Mouse (Mus musculus) midbrain, embryonic 15.5 days (tissue): ENCODE data around the gene Hemk1. TPM values are rescaled to one million over a fixed set of nuclear protein-coding genes. Genes with fewer than 3 reads are reported as not detected.

ENCODE experiments used
- ATAC-seq: fragments of 200-750 bp; cut with Nextera tagmentation; replicated peaks from 2 replicates; pipeline ENCODE4 v1.8.0; 2017; ENCODE audit warnings: moderate TSS enrichment
- H3K27ac ChIP-seq: fragments of 300-500 bp; sonication (generic); 2 replicates; pipeline ENCODE4 v1.5.1; 2015; ENCODE audit warnings: mild to moderate bottlenecking, inconsistent platforms
- H3K27me3 ChIP-seq: fragments of 300-500 bp; sonication (generic); replicated peaks from 2 replicates; pipeline ENCODE4 v1.6.1; 2015; ENCODE audit warnings: inconsistent platforms
- H3K36me3 ChIP-seq: fragments of 300-500 bp; sonication (generic); replicated peaks from 2 replicates; pipeline ENCODE4 v1.6.1; 2015; ENCODE audit warnings: inconsistent platforms
- H3K4me1 ChIP-seq: fragments of 300-500 bp; sonication (generic); 2 replicates; pipeline ENCODE4 v1.6.1; 2015; ENCODE audit warnings: inconsistent platforms
- H3K4me2 ChIP-seq: fragments of 300-500 bp; sonication (generic); 2 replicates; pipeline ENCODE4 v1.6.1; 2015; ENCODE audit warnings: inconsistent platforms, mild to moderate bottlenecking, moderate library complexity
- H3K4me3 ChIP-seq: fragments of 300-500 bp; sonication (generic); 2 replicates; pipeline ENCODE4 v1.5.1; 2015; ENCODE audit warnings: mild to moderate bottlenecking, inconsistent platforms
- H3K9ac ChIP-seq: fragments of 300-500 bp; sonication (generic); 2 replicates; pipeline ENCODE4 v1.6.1; 2015; ENCODE audit warnings: mild to moderate bottlenecking, inconsistent platforms
- H3K9me3 ChIP-seq: fragments of 300-500 bp; sonication (generic); 2 replicates; pipeline ENCODE4 v1.6.1; 2016; ENCODE audit warnings: inconsistent platforms
- whole genome bisulfite sequencing: fragments of 180-500 bp; shearing (Covaris S2); methylation state at CpG from one replicate; pipeline ENCODE4 v1.1.7; 2015; ENCODE audit warnings: mixed read lengths; 5-methylcytosine and 5-hydroxymethylcytosine counted together
- polyA plus RNA-seq: library from polyadenylated mRNA; unstranded; fragments of >200 nt; fragmentation: Nextera tagmentation; extraction: Ambion mirVana; gene quantifications from 2 replicates; pipeline ENCODE4 v1.2.1, GENCODE M21; 2015

The Hemk1 gene
- polyA plus RNA-seq, 1 experiment from 2014 or later: 20.1 TPM

DNA sequence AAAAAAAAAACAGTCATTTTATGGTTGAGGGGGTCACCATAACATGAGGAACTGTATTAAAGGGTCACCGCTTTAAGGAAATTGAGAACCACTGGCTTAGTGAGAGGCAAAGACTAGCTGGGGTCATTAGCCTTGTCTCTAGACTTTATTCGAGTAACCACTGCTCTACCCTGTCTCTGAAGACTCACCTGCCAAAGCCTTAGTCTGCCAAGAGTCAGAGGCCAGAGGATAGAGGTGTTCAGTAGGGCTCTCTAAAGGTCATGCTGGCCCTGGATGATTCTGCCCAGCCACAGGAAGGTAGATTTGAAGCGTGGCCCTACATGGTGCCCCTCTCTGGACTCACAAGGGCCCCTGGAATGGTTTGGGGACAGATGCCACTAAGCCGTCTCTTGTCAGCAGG is 33.1 kb downstream of the Hemk1 start:
- Histone ChIP-seq H3K4me1 (no peaks in the 10 kb centered on the region), H3K27ac (no peak overlapping the region), H3K4me2 (no peak overlapping the region), H3K9me3 (no peaks in the 10 kb centered on the region), H3K27me3 (no peaks in the 10 kb centered on the region), H3K36me3 (no peaks in the 10 kb centered on the region), H3K4me3 (no peak overlapping the region), H3K9ac (no peak overlapping the region)
- 87% methylated on average over 4 of the region's 4 CpGs for WGBS
- no peak for ATAC-seq

DNA sequence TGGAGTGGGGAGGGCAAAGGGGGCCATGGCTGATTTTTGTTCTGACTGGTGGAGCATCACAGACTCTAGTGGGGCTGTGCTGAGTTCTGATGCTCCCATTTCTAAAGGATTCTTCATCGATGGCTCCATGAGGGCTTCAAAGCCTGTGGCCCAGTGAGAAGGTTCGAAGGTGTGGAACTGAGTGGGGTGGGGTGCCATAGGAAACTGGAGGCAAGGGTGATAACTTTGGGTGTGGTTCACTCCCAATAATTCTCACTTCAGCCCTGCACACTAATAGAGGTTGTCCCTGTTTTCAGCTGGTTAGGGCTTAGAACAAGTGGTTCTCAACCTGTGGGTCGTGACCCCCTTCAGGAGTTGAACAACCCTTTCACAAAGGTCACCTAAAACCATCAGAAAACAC is 33.8 kb downstream of the Hemk1 start:
- 95% methylated on average over 3 of the region's 3 CpGs for WGBS
- no peaks in the 10 kb centered on the region for H3K27me3 ChIP-seq
- H3K27ac ChIP-seq: no peak overlapping the region
- no peaks in the 10 kb centered on the region for H3K9me3 ChIP-seq
- ATAC-seq: no peak
- no peak overlapping the region for H3K4me2 ChIP-seq
- no peak overlapping the region for H3K9ac ChIP-seq
- no peak overlapping the region for H3K4me3 ChIP-seq
- H3K36me3 ChIP-seq: no peaks in the 10 kb centered on the region
- H3K4me1 ChIP-seq: no peaks in the 10 kb centered on the region

DNA sequence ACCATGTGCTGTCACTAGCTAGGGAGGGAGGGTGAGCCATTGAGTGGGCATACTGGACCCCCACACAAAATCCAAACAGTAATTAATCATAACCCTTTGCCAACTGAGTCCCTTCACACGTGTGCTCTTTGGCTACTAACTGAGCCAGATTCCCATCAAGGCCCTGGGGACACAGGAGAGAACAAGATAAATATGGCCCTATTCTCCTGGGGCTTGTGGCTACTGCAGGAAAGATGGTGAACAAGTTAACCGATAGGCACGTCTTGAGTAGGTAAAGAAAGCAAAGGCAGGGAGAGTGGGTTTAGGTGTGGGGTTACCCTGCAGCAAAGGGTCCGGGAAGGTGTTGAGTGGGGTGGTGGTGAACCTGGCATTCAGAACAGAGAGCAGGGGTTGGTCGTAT is 34.2 kb downstream of the Hemk1 start:
- no peak overlapping the region for H3K4me3 ChIP-seq
- no peak overlapping the region for H3K4me2 ChIP-seq
- H3K27me3 ChIP-seq: no peaks in the 10 kb centered on the region
- no peaks in the 10 kb centered on the region for H3K36me3 ChIP-seq
- no peak overlapping the region for H3K9ac ChIP-seq
- 86% methylated on average over 5 of the region's 5 CpGs for WGBS
- no peak for ATAC-seq
- H3K4me1 ChIP-seq: peaks cover under 1% of the 10 kb centered on the region; the same call in 1 of the 2 replicates
- H3K9me3 ChIP-seq: no peaks in the 10 kb centered on the region
- no peak overlapping the region for H3K27ac ChIP-seq

DNA sequence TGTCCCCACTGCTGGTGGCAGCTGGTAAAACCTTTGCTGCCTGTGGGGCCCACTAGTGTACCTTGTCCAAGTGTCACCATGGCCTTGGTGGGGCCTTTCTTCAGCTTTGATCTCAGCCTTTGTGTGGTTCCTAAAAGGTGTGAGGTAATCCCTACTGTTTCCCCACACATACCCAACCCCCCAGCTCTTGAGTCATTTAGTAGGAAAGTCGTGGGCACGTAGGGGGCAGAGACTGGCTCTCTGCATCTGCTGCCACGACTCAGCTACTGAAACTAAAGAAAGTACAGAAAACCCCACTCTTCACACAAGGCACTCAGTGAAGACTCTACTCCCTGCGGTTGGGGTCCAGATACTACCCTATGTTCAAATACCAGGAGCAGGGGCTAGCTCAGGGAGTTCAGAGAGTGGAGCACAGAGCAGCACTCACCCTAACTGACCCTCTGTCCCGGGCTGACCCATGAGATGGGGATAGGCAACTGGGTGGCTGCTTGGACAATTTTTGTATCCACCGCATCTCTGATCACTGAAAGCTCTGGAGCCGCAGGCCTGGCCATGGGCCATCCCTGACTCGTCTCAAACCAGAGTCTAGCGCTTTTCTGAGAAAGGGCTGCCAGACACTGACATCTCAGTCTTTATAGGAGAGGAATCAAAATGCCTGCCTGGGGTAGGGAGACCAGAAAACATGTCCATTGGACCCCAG is 34.9 kb downstream of the Hemk1 start:
- 87% methylated on average over 9 of the region's 9 CpGs for WGBS

GRCm38 (mm10) chr9:107302592-107302991 is 35.6 kb downstream of the Hemk1 start:
- Histone ChIP-seq H3K4me2 (no peak overlapping the region), H3K36me3 (no peaks in the 10 kb centered on the region), H3K27me3 (no peaks in the 10 kb centered on the region), H3K4me3 (no peak overlapping the region), H3K27ac (no peak overlapping the region), H3K4me1 (peaks cover 11% of the 10 kb centered on the region), H3K9ac (no peak overlapping the region), H3K9me3 (no peaks in the 10 kb centered on the region)
- ATAC-seq: no peak
- WGBS: 90% methylated on average over 7 of the region's 7 CpGs

More for the DNA sequence above, 34.9 kb downstream of the Hemk1 start:
- H3K9ac ChIP-seq: no peak overlapping the region
- H3K9me3 ChIP-seq: no peaks in the 10 kb centered on the region
- H3K4me1 ChIP-seq: peaks cover 6% of the 10 kb centered on the region; the same call in 1 of the 2 replicates
- no peak overlapping the region for H3K4me3 ChIP-seq
- no peaks in the 10 kb centered on the region for H3K36me3 ChIP-seq
- no peak for ATAC-seq
- no peak overlapping the region for H3K4me2 ChIP-seq
- no peaks in the 10 kb centered on the region for H3K27me3 ChIP-seq
- no peak overlapping the region for H3K27ac ChIP-seq

DNA sequence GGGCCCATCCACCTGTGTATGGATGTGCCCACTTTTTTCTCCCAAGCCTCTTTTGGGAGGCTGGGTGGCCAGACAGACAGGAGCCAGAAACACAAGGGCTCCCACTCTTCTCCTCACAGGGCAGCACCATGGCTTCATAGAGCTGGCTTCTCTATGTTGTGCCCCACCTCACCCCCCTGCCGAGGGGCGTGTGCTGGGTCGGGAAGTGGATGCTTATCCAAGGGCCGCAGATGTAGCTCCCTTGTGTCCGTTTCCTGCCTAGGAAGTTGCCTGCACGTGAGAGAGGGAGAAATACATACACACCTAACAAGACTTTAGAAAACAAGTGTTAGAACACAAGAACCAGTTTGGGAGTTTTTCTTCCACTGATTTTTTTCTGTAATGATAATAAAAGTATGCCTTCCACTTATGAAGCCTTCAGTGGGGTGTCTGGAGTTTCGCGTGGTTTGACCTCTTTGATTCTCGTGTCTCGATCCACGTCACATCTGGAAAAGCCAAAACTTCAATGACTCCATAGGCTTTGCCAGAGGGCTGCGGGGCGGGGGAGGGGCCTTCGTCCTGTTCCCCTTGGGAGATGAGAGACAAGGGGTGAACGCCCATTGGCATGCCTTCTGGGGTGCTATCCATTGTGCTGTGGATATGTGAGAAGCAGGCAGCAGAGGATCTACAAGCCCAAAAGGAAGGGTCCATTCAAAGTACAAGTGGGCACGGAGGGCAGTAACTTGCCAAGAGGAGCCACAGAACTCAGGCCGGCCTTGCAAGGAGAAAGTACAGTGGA is 36.4 kb downstream of the Hemk1 start:
- Histone ChIP-seq H3K9ac (no peak overlapping the region), H3K9me3 (no peaks in the 10 kb centered on the region), H3K36me3 (no peaks in the 10 kb centered on the region), H3K4me2 (no peak overlapping the region), H3K4me1 (peaks cover 18% of the 10 kb centered on the region), H3K27me3 (no peaks in the 10 kb centered on the region), H3K4me3 (no peak overlapping the region), H3K27ac (no peak overlapping the region)
- WGBS: 85% methylated on average over 17 of the region's 17 CpGs
- ATAC-seq: no peak

DNA sequence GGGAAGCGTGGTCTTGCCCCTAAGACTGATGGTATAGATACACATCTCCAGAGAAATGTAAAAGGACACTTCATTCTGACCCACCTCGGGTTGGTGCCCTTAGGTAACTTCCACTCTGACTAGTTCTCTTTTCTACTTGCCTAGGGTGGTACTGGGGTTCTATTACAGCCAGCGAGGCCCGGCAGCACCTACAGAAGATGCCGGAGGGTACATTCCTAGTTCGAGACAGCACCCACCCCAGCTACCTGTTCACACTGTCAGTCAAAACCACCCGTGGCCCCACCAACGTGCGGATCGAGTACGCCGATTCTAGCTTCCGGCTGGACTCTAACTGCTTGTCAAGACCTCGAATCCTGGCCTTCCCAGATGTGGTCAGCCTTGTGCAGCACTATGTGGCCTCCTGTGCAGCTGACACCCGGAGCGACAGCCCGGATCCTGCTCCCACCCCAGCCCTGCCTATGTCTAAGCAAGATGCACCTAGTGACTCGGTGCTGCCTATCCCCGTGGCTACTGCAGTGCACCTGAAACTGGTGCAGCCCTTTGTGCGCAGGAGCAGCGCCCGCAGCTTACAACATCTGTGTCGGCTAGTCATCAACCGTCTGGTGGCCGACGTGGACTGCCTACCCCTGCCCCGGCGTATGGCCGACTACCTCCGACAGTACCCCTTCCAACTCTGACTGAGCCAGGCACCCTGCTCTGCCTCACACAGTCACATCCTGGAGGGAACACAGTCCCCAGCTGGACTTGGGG is 37.8 kb downstream of the Hemk1 start:
- Histone ChIP-seq H3K4me1 (peaks cover 22% of the 10 kb centered on the region), H3K27ac (no peak overlapping the region), H3K4me3 (no peak overlapping the region), H3K27me3 (no peaks in the 10 kb centered on the region), H3K9ac (no peak overlapping the region), H3K36me3 (no peaks in the 10 kb centered on the region), H3K9me3 (no peaks in the 10 kb centered on the region), H3K4me2 (no peak overlapping the region)
- no peak for ATAC-seq
- 94% methylated on average over 30 of the region's 30 CpGs for WGBS

GRCm38 (mm10) chr9:107299783-107300182 is 38.4 kb downstream of the Hemk1 start:
- no peak overlapping the region for H3K9ac ChIP-seq
- no peak overlapping the region for H3K27ac ChIP-seq
- H3K27me3 ChIP-seq: no peaks in the 10 kb centered on the region

DNA sequence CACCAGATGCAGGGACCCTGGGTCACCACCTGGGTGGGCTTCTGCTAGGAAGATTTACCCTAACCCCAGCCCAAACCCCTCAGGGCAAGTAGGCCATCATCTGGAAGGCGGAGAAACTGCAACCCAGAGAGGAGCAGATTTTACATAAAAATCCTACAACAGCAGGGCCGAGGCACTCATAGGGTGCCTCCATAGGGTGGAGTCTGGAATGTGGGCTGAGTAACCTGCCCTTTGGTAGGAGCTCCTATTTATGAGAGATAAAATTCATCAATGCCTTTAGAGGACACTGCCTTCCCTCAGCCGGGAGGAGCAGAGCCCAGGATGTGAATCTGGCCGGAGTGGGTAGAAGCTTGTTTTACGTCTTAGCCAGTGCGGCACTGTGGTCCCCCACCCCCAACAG is 39.3 kb downstream of the Hemk1 start:
- 89% methylated on average over 6 of the region's 6 CpGs for WGBS
- H3K4me3 ChIP-seq: no peak overlapping the region
- no peak for ATAC-seq
- H3K9me3 ChIP-seq: no peaks in the 10 kb centered on the region
- no peak overlapping the region for H3K27ac ChIP-seq
- H3K4me2 ChIP-seq: no peak overlapping the region
- H3K27me3 ChIP-seq: no peaks in the 10 kb centered on the region
- no peak overlapping the region for H3K9ac ChIP-seq
- H3K36me3 ChIP-seq: no peaks in the 10 kb centered on the region
- peaks cover 22% of the 10 kb centered on the region for H3K4me1 ChIP-seq

More at GRCm38 (mm10) chr9:107299783-107300182, 38.4 kb downstream of the Hemk1 start:
- WGBS: 90% methylated on average over 7 of the region's 7 CpGs
- Histone ChIP-seq H3K9me3 (no peaks in the 10 kb centered on the region), H3K36me3 (no peaks in the 10 kb centered on the region), H3K4me2 (no peak overlapping the region), H3K4me1 (peaks cover 22% of the 10 kb centered on the region), H3K4me3 (no peak overlapping the region)
- ATAC-seq: no peak

DNA sequence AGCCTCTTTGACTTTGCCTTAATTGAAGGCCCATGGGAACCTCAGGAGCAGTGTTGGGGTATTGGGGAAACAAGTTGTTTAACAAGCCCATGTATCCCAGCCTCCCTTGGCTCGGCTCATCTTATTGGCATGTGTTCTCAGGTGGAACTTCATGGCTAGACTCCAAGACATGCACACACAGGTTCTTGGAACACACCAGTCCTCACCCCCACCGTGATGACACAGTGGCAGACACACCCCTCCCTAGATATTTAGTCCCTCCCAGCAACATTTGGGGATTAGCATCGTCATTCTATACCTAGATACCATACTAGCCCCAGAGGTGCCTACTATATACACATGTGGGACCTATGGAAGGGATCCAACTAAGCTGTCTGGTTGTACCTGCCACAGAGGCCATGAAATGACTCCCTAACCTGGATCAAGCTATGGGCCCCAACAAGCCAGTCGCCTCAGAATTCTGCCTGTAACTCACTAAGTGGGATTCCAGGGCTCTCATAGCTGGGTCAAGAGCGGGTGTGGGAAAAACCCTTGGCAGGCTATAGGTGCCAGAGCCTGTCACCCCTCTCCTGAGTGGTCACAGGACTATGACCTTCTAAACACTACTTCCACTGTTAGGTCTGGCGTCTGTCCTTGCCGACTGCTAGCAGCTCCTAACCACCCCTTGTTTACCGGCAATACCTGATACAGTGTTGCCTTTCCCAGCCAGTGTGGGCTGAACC is 39.9 kb downstream of the Hemk1 start:
- Histone ChIP-seq H3K27ac (no peak overlapping the region), H3K4me2 (peak overlapping the region; percentile 97), H3K27me3 (no peaks in the 10 kb centered on the region), H3K4me3 (0 out of 2 replicates have a peak overlapping the region, but pooled peaks have one; percentile 72), H3K9ac (no peak overlapping the region), H3K4me1 (peaks cover 22% of the 10 kb centered on the region), H3K36me3 (no peaks in the 10 kb centered on the region), H3K9me3 (no peaks in the 10 kb centered on the region)
- ATAC-seq: no peak
- 89% methylated on average over 8 of the region's 8 CpGs for WGBS

DNA sequence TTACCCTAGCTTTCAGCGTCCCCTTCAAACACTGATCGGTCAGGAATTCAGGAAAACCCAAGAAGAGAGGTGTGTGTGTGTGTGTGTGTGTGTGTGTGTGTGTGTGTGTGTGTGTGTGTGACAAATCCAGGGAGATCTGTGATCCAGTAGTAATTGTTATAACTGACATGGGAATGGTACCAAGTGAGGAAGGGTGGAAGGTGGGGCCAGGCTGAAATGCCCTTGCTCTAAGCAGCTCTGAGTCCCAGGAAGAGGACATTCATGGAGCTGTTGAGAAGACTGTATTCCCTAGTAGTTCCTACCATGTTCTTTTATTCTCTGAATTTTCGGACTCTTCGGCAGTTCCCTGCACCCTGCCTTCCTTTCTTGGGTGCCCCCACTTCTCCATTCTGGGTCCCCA is 40.5 kb downstream of the Hemk1 start:
- Histone ChIP-seq H3K9ac (no peak overlapping the region), H3K27ac (no peak overlapping the region), H3K4me3 (peak overlapping the region; percentile 72), H3K27me3 (no peaks in the 10 kb centered on the region; the same call in 1 of the 2 replicates), H3K9me3 (no peaks in the 10 kb centered on the region), H3K36me3 (no peaks in the 10 kb centered on the region), H3K4me1 (peaks cover 22% of the 10 kb centered on the region), H3K4me2 (peak overlapping the region; percentile 97)
- no peak for ATAC-seq
- 91% methylated on average over 4 of the region's 4 CpGs for WGBS

- no peaks in the 10 kb centered on the region for H3K36me3 ChIP-seq
- no peaks in the 10 kb centered on the region for H3K9me3 ChIP-seq
- peak overlapping the region; percentile 72 for H3K4me3 ChIP-seq
- peak overlapping the region; percentile 97 for H3K4me2 ChIP-seq
- no peak overlapping the region for H3K27ac ChIP-seq
- H3K9ac ChIP-seq: peak overlapping the region; percentile 67
- peak; percentile 31; the same call in 1 of the 2 replicates for ATAC-seq
- no peaks in the 10 kb centered on the region; the same call in 1 of the 2 replicates for H3K27me3 ChIP-seq
- H3K4me1 ChIP-seq: peaks cover 22% of the 10 kb centered on the region
- WGBS: 15% methylated on average over 16 of the region's 16 CpGs
Observed at GRCm38 (mm10) chr9:107297059-107297458, 41.1 kb downstream of the Hemk1 start.
